Mouse (Mus musculus) frontal cortex, postnatal 10 days (tissue): ENCODE results near the gene Nlgn1.

Experiments used
- DNase-seq, 2 experiments: peaks; one replicate each; pipeline ENCODE4 v3.0.0; 2022; ENCODE audit warnings: low spot score in 2 of 2, mixed read lengths in 1 of 2

Gene Nlgn1

DNA sequence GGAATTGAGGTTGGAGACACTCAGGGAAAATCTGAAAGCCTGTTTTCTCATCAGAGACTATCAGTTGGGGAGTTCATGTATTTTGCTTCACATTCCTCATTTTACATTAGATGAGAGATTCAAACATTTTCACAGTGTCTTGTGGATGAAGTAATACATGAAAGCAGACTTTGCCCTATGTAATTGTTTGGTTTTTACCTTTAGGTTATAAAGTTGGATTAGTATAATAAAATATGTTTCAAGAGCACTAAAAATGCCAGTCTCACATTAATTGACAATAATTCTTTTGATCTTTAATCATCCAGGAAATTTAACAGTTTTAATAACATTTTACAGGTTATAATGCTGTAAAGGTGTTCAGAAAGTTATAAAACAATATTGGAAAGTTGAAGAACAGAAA lies 262.9 kb downstream of the Nlgn1 start:
- no peak for DNase-seq

GRCm38 (mm10) chr3:26050769-26051168 lies 281.5 kb downstream of the Nlgn1 start:
- no peak for DNase-seq

- DNase-seq = no peak
Measured at GRCm38 (mm10) chr3:26042966-26043365, 289.3 kb downstream of the Nlgn1 start.

DNA sequence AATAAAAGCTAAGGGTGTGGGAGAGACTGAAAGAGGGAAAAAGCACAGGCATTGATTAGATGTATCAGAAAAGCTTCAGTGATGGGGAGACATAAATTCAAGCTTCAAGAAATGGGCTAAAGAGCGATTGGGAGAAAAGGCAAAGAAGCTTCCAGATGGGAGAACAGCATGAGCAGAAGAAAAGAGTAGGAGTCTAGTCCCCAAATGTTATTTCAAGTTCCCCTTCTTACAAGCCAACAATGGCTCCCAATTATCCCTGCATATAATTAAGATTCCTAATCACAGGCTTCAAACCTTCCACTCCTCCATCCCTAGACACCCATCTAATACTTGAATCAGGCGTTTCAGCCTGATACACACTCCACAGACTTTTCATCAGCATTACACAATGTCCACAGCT lies 292.6 kb downstream of the Nlgn1 start:
- DNase-seq = no peak

DNA sequence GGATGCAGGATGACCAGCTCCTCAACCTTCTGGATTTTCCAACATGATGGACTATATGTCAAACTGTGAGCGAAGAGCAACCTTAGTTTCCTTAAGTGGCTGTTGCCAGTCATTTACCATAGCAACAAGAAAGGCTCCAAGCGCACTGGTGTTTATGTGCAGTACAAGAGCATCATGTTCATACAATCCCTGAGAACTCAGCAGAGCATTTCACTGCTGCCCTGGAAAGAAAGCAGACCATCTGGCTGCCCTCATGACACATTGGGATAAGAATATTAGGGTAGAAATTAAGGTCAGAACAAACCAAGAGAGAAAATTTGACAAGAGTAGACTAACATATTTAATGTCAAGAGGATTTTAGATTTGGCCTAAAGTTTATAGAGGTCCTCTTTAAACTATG lies 306.2 kb downstream of the Nlgn1 start:
- DNase-seq = no peak

GRCm38 (mm10) chr3:26023217-26023616 lies 309.0 kb downstream of the Nlgn1 start:
- no peak for DNase-seq

DNA sequence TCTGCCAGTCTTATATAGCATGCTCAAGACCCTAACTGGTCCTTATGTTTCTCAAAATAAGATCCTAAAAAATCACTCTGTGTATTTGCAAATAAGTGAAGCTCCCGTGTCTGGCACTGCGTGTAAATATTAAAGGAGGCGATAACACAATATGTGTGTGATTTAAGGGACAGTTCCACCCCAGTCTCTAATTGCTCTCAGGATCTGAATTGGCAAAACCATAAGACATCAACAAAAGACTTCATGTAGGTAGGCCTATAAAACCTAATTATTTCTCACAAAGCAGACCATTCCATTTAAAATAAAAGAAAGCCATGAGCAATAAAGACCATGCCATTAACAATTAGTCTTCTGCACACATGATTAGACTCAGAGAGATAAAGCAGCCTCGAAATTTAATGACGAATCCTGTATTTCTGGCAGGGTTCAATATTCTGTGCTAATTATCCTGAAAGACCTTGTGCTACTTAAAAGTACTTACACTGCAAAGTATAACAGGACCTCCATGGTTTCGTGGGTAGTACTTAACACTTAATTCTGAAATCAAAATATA lies 310.6 kb downstream of the Nlgn1 start:
- DNase-seq = no peak

DNA sequence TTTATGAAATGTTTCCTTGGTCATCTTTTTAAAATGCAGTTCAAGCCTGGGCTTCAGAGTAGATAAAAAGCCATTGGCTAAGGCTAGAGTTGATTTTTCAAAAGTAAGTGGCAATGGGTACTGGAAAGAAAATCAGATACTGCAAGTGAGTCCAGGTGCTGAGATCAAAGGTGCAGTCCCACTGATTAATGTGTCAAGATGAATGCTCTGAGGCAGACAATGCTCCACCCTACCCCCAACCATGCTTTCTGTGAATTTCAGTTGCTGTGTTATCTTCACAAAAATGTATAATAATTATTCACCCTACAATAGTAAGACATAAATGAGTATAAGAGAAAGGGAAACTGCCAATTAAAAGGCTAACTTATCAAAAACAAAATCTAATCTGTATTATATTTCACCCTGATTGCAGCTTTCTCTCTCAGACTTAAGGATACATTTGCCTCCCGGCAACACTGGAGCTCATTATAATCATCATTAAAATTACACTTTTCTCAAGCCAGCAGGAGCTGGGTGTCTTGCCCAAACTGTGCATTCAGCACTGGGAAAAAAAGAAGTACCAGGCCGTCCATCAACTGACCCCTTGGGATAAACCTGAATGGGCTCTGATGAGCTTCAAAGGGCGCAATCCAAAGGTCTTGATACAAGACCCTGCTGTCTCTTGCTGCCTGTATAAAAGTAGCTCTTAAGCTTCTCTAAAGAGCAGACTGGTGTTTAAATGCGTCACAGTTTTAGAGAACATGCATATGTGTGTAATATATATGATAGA lies 320.8 kb downstream of the Nlgn1 start:
- DNase-seq = no peak

DNA sequence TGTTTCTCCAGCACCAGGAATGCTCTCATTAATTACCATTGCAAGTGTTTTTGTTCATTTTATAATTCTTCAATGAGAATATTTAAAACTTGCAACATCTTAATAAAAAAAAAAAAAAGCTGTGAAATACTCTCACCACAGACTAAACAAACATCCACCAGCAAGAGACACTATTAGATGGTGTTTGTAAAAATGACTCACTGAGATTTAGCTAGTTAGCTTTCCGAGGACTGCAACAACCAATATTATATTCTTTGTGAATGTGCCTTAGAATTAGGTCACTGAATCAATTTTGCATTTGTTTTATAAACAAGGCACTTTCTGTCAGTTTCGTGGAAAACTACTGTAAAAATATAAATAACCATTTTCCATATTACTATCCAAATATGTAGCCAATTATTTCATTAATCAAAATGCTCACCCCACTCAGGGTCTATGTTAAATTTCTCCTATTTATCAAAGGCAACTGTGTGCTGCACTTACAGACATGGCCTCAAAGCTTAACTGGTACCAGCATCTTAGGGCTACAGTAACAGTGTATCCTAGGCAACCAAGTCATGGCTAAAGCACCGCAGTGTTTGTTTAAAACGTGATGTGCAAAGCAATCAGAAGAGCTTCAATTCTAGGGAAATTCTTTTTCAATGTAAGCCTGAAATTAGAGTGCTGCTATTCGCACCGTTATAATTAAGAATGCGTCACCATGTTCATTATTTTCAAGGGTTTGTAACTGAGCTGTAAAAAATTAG lies 329.2 kb downstream of the Nlgn1 start:
- DNase-seq = no peak

DNA sequence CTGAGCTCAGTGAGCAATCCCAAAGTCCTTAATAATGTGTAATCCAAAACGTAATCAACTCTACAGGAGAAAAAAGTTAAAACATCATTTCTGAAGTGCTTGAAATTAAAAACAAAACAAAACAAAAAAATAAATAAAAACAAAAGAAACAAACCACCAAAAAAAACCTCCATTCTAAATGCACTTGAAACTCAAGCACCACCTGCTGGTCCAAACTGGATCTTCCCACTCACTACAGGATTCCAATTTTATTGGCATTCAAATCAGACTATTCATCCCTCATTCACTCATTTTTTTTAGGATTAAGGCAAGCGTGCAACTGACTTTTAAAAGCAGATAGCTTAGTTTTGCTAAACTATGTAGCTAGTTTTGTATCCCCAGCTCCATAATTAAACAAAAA lies 329.9 kb downstream of the Nlgn1 start:
- peak in 1 of 2 experiments; percentile 29 for DNase-seq

DNA sequence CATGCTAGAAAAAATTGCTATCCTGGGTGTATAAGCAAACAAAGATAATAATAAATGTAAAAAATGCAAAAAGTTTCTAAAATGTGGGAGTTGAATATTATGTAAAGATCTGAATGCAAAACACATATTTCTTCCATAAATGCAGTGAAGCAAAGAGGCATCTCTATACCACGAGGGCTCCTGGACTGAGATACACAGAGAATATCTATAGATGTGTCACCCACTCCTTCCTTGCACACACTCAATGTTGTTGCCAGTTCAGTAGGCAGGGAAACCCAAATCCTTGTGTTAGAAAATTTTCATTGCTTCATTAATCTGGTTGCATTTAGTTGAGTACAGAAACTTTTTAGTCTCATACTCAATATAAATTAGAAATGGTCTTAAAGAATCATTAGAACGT lies 364.7 kb downstream of the Nlgn1 start:
- DNase-seq = no peak

- no peak for DNase-seq
Measured at GRCm38 (mm10) chr3:25964237-25964636, 368.0 kb downstream of the Nlgn1 start.

- DNase-seq = no peak
Measured at GRCm38 (mm10) chr3:25963568-25963967, 368.7 kb downstream of the Nlgn1 start.

- no peak for DNase-seq
Measured at GRCm38 (mm10) chr3:25916535-25916934, 415.7 kb downstream of the Nlgn1 start.

GRCm38 (mm10) chr3:25914365-25915065 lies 417.7 kb downstream of the Nlgn1 start:
- DNase-seq = no peak

GRCm38 (mm10) chr3:25903140-25903809 lies 429.0 kb downstream of the Nlgn1 start:
- DNase-seq = peak; percentile 32 to 53

- DNase-seq = no peak
Measured at GRCm38 (mm10) chr3:25897456-25897855, 434.8 kb downstream of the Nlgn1 start.

DNA sequence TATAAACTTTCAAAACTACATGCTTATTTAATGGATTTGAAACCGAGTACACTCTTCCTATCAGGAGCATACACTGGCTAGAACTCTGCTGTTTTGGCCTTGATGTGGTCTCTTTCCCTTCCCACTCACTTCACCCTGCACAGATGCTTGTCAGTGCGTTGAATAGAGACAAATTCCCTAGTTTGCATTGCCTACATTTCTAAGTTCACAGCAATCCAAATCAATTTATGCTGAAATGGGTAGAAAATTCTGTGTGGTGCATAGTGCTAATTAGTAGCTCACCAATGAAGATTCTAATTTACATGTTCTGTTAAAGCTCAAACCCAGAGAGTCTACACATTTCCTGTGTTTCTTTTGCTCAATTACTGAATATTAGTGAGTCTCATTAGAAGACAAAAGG lies 447.5 kb downstream of the Nlgn1 start:
- no peak for DNase-seq

GRCm38 (mm10) chr3:25869161-25869560 lies 463.1 kb downstream of the Nlgn1 start:
- DNase-seq = no peak

- no peak for DNase-seq
Measured at GRCm38 (mm10) chr3:25858384-25858783, 473.9 kb downstream of the Nlgn1 start.

DNA sequence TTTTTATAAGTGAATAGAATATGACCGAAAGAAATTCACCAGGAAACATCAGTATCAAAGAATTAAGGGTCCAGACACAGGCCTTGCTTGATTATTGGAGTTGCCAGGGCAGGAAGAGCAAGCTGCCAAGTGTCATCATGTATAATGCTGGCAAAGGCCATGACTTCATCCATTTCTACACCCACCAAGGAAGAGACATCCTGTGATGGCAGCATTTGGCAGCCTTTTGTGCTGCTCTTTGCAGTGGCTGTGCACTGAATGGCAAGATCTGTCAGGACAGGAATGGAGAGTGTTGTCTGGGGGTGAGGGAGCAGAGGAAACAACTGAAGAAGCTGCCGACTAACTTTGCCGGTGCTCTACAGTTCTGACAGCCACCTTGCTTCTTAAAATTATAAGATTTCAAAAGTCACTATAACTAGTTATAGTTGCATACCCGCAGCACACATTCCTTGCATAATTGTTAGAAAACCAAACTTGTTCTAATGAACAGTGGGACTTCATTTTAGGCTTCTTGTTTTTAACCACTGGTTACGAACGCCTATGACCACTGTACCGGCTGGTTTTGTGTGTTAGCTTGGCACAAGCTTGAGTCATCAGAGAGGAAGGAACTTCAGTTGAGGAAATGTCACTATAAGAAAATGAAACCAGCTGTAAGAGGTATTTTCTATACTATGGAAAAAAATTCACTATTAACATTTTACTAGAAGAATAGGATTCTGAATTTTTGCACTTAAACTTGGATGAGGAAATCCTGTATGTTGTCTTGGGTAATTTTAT lies 487.4 kb downstream of the Nlgn1 start:
- DNase-seq = no peak
